Mouse (Mus musculus): ENCODE measurements around the gene Rps6kl1. TPM values are rescaled to one million over a fixed set of nuclear protein-coding genes. Genes with fewer than 3 reads are reported as not detected.

The Rps6kl1 gene
- polyA plus RNA-seq, 1 experiment from 2014 or later, result 3.4 TPM

DNA sequence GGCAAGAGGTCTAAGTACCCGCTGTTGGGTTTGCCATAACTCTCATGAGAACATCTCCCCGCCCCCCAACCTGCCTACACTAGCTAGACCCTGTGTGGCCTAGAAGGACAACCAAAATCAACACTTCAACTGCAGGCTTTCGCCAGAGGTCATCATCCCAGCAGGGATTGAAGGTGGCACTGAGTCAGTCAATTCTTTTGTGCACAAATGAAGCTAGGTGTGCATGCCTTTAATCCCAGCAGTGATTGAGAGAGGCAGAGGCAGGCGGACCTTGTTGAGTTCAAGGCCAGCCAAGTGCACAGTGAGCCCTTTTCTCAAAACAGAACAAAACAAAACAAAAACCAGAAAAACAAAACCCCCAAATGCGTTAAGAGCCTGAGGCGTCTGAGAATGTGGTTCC, 10.0 kb downstream of the Rps6kl1 start:
- no peak for DNase-seq (ENCODE audit: low spot score)

DNA sequence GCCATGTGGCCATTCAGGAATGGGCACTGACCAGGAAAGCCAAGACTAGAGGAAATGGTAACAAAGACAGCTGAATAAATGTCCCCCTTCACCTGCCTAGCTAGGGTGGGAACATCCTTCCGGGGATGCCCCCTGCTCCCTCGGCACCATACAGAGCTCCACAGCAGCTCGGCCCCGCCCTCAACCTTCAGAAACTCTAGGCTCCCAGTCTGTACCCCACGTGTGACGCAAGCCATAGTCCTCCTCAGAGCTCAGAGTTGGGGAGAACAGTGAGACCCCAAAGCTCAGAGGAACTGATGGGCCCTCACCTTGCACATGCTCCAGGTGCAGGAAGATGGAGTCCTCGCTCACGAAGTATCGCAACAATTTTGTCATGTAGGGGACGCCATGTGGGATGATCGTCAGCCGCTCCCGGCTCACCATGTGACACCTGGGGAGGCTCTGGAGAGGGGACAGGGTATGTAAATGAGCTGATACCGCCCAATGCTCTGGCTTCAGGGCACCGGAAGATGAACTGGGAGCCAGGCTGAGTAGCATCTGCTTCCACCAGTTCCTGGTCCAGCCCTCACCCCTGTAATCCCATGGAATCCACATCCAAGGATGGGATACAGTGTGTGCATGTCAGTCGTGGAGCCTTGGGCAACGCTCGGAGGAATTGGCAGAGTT, 10.9 kb downstream of the Rps6kl1 start:
- no peak for DNase-seq (ENCODE audit: low spot score)

DNA sequence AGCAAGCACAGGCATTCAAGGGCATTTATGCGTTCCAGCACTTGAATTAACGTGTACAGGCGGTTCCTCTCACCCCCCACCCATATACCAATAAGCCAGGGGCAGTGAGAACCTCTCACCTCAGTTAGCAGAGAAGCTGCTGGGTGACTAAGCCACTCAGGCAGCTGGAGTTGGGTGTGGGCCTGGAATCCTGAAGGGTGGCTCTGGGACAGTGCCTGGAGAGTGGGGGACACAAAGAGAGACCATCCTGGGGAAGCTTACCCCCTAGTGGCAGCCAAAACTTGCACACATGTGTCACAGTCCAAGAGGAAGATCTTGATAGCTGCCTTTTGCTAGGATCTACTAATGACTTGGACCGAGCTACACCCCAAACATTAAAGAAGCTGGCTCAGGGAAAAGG, 14.4 kb downstream of the Rps6kl1 start:
- no peak for DNase-seq (ENCODE audit: low spot score)

DNA sequence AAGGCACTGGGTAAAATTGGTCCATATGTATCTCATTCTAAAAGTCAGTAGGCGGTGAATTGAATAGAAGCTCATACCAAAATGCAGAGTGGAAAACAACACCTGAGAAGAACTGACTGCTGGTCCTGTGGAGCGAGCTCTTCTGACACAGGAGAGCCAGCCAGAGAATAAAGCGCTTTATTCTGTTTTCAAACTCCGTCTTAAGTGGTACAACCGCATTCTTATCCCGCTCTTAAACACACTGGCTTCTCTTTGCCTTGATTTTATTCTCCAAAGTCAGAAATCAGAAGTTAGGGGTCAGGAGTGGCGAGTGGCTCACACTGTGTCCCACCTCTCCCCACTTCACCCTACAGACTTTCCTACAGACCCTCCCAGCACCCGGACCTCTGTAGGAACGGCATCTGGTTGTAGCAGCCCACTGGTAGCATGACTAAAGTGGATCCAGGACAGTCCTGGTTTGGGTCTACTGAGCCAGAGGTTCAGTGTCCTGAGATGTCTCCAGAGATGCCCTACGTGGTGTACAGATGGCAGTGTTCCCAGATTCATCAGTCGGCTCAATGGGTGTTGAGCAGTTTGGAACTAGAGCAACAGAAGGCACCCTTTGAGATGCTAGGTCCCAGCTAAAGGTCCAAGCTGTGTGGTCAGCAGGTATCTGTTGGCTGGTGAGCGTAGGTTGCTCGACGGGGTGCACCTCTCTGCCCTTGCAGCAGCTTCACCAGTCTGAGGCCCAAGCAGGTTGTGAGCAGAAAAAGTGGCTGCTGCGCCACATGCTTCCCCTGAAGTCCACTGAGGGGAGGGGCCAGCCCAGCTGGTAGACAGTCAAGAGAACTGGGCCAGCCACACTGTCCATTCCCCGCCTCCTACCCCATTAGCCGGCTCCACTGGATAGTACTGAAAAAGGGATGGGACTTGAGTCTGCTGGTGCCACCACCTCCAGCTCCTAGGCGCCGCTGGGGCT, 15.3 kb downstream of the Rps6kl1 start:
- no peak for DNase-seq (ENCODE audit: low spot score)

DNA sequence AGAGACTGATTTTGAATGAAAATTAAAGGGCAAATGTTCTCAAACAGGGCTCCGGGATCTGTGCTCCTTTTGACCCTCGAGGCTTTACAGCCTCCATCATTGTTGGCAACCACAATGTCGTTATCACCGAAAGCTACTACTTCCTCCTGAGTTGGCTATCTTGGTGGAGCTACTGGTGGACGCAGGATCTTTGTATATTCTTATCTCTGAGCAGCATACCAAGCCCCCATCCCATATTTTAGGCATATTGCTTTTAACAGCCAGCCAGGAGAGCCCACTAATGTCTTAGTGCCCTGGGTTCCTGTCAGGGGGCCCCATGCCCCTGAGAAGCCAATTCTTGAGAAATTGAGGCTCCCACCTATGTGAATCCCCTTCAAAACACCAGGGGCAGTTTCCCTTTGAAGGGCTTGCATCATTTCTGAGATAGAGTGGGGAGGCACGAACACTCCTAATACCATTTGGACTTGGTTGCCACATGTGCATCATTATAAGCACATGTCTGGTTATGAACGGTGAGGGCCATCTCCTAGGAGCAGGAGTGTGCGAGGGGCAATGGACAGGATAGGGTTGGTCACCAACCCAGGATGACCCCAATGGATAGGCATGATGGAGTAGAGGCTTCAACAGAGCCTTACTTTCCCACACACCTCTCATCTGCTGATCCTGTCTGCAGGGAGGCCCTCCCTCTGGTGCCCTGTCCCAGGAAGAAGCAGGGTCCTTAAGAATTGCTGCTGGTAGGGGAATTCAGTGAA, 16.8 kb downstream of the Rps6kl1 start:
- no peak for DNase-seq (ENCODE audit: low spot score)

DNA sequence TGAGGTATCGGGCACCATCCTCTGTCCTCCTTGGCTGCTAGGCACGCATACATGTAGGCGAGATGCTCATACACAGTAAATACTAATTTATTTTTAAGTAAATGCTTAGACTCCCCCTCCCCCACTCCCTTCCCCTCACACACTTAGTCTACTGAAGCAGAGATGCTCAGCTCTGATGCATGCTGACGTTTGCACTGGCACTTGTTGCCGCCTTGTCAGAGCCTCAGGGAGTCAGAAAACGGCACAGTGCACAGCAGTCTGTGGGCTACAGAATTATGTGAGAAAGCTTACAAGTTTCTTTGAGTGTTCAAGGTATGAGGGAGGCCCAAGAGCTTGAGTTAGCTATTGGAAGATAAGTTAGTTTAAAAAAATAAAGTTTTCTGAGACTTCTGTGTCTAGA, 19.7 kb downstream of the Rps6kl1 start:
- no peak for DNase-seq (ENCODE audit: low spot score)

DNA sequence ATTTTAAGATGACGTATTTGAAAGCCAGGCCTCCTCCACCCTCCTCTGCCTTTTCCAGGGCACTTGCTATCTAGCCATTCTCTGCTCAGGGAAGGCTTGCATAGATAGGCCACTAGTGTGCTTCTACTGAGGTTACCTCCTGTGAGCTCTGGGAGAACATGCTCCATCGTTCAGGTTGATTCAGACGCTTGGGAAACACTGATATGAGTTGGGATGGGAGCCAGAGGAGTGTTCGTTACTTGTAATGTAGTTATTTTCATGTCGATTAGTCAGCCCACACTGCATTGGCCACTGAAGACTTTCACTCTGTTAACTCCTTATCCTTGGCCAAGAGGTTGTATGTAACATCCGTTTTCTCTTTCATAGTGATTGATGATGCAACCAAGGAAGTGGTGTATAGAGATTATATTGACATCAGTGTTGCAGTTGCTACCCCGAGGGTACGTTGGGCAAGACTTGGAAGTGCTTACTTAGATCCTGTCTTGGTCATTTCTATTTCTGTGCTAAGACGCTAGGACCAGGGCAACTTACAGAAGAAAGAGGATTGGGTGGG, 21.6 kb downstream of the Rps6kl1 start:
- DNase-seq (ENCODE audit: low spot score), result no peak

DNA sequence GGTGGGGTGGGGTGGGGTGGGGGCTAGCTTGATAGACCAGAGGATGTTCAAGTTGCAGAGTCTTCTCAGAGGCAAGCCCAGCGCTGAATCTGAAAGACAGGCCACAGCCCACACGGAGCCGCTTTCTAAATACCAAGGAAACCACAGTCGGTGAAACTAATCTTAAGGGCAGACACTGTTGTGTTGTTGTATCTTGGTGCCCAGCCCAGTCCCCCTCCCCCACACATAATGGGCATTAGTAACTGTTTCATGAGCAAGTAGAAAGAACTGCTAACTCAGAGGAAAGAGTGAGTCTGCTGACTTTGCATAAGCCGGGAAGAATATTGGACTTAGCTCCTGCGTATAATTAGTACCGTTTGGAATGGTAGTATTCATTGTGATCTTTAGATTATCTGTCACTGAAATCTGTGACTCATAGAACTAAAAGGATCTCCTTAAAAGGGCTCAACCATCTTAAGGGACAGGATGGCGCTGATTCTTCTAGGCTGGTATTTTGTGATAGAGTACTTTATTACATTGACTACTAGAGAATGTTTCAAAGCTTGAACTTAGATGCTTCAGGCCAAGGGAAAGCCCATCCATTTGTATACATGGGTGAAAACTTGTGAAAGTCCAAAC, 24.0 kb downstream of the Rps6kl1 start:
- DNase-seq (ENCODE audit: low spot score), result no peak

DNA sequence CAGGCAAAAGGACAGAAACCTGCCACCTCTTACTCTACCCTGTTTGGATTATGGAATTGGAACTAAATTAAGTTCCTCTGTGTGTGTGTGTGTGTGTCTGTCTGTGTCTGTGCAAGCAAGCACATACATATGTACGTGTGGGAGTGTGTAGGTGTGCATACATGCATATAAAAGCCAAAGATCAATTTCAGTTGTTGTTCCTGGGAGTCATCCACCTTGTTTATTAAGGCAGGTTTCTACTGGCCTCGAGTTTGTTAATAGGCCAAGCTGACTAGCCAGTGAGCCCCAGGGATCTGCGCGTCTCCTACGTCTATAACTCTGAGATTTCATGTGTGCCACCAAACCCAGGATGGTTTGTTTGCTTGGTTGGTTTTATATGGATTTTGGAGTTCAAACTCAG, 26.3 kb downstream of the Rps6kl1 start:
- no peak for DNase-seq (ENCODE audit: low spot score)

DNA sequence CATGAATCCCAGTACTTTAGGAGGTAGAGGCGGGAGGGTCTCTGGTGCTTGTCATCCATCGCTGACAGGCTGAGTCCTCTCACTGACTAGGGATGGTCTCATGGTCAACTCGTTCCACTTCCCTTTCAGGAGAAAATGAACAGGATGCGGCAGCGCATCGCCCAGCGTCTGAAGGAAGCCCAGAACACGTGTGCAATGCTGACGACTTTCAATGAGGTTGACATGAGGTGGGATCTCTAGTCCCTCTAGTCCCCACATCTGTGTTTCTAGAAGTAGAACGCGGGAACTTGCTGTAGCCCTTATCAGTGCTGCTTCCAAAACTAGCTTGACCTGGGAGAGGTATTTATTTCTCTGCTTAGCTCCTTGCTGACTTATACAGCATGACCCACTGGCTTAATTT, 27.4 kb downstream of the Rps6kl1 start:
- peak; percentile 34 for DNase-seq (ENCODE audit: low spot score)

DNA sequence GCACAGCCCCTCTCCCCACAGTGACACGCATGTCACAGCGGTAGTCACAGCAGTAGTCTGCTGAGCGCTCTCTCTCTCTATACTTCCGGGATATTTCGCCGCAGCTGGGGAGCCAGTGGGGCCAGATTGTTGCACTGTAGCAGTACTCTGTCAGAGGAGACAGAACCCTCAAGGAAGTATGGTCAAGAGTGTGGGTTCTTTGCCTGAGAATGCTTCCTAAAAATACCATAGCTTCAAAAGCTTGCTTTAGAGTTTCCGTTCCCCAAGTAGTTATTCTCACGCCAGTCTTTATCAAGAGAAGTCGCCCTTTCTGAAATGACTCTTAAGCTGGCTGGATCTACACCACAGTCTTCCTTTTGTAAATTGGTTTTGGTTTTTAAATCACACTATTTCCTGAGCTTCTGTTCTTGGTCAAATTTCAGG, 27.9 kb downstream of the Rps6kl1 start:
- peak; percentile 81 for DNase-seq (ENCODE audit: low spot score)

DNA sequence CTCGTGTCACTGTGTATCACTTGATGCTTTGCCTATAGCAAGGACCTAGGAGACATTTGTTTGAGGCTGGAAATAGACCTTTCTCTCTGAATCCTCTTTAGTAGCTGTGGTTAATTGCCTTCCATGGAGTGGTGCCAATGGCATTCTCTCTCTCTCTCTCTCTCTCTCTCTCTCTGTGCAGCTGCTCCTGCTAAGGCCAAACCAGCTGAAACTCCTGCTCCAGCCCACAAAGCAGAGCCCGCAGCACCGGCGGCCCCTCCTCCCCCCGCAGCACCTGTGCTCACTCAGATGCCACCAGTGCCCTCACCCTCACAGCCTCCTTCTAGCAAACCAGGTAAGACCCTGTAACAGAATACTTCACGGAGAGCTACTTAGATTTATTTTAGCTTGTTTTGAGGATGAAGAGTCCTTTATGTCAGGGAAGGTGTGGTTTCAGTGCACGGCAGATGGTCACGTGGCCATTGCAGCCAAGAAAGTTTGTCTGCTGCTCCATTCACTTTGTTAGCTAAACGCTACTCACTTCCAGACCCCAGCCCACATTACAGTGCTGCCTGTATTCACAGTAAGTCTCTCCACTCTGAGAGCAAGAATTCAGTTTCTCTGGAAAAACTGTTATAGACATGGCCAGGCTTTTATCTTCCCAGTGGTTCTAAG, 29.1 kb downstream of the Rps6kl1 start:
- peak; percentile 55 for DNase-seq (ENCODE audit: low spot score)

DNA sequence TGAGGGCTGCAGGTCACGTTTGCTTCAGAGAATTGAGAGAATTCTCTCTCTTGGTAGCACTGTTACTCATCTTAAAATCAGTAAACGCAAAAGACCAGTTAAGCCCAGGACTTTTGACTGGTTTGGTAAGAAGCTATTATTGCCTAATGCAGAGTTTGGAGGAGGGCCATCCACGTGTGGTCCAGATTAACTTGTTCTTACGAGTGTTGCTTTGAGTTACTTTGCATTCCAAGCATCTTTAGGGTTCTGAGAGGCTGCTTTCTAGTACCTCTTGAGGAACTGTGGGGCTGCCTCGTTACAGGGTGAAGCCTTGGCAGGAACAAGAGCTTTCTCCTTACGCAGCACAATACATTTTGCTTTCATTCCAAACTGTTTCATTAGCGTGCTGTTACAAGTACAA, 35.4 kb downstream of the Rps6kl1 start:
- no peak for DNase-seq (ENCODE audit: low spot score)

DNA sequence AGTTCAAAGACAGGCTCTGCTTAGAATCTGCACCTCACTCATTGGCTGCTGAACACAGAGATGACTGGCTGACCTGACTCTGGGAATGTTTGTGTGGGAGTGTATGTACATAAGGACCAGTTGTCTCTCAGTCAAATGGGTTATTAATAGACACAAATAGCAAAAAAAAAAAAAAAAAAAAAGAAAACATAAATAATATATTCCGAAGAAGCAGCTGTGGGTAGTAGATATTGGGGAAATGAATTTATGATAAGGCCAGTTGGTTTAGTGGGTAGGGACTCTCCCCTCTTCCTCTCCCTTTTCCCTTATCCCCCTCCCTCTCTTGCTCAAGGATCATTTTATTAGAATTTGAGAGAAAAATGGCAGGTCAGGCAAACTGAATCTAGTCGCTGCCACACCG, 37.1 kb downstream of the Rps6kl1 start:
- DNase-seq (ENCODE audit: low spot score), result no peak

DNA sequence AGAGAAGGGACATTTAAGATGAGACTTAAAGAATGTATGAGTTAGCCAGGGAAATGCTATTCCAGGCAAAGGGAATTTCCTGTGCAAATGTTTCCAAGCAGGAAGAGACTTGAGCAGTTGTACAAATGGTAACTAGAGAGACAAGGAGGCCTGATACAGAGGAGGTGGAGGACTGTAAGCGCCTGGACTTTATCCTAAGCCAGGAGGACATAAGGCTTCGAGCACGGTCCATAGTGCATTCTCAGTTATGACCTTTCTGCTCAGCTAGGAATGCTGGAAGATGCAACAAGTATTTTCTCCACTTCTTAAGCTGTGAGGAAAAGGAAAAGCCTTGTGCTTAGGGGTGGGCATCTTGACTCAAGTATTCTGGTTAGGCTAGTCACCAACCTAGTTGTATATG, 37.7 kb downstream of the Rps6kl1 start:
- DNase-seq (ENCODE audit: low spot score), result no peak

DNA sequence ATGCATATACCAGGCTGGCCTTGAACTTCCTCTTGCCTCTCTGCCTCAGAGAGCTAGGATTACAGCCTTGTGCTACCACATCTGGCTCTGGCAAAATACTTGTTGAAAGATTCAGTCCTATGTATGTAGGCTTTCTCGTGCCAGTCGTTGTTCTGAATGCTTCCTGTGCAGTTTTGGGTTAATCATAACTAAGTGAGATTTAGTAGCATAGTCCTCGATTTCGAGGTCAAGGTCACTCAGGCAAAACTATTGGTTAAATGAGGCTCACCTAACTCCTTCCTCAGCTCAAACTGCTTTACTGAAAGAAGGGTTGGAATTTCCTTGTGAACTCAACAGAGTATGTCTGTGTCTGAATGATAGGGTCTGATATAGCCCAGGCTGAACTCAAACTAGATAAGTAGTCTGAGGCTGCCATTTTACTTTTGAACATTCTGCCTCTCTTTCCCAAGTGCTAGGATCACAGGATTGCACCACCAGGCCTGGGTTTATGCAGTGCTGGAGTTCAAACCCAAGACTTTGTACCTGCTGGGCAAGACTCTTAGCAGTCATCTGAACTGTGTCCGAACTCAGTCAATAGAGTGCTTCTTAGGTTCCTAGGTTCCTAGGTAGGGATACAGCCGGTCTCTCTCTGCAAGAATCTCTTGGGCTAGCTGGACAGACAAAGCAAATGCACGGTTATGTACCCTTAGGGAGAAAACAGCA, 38.4 kb downstream of the Rps6kl1 start:
- DNase-seq (ENCODE audit: low spot score), result no peak

DNA sequence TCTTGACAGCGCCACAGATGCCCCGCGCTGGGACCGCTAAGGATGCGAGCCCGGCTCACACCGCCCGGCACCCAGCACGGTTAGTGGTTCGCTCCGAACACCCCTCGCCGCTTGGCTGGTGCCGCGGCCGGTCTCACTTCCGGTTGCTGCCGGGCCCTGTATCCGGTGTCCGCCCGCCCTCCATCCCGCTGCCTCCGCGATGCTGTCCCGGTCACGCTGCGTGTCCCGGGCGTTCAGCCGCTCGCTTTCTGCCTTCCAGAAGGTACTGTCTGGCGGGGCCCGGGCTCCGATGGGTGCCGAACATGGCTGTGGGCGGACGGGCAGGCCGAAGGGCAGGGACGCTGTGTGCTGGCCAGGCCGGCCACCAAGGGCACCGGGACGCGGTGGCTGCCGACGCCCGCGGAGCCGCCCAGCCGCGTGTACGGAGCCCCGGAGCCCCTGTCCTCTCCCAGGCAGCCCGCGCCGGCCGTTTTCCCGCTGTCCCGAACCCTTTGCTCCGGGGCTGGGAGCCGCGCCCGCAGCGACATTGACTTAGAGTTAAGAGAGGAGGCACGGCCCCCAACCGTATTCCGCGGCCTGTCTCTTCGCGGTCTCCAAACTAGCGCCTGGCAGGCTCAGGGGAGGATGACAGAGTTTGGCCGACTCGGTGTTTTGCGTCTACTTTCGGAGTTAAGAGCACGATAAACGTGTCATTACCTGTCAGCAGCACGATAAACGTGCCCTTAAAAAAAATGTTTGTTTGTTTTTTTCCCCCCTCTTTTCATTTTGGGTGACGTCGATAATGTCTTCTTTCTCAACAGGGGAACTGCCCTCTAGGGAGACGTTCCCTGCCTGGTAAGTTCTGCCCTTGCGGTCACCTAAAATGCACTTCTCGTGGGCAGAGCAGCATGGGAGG, 40.1 kb downstream of the Rps6kl1 start, which contains the start of the genes Prox2 and Dlst:
Gene Prox2 (minus strand): TSS at position 62 of the 895 bp plus-strand sequence.
Gene Dlst (plus strand): TSS at position 136 of the 895 bp plus-strand sequence.
- DNase-seq (ENCODE audit: low spot score), result peak; percentile 81

DNA sequence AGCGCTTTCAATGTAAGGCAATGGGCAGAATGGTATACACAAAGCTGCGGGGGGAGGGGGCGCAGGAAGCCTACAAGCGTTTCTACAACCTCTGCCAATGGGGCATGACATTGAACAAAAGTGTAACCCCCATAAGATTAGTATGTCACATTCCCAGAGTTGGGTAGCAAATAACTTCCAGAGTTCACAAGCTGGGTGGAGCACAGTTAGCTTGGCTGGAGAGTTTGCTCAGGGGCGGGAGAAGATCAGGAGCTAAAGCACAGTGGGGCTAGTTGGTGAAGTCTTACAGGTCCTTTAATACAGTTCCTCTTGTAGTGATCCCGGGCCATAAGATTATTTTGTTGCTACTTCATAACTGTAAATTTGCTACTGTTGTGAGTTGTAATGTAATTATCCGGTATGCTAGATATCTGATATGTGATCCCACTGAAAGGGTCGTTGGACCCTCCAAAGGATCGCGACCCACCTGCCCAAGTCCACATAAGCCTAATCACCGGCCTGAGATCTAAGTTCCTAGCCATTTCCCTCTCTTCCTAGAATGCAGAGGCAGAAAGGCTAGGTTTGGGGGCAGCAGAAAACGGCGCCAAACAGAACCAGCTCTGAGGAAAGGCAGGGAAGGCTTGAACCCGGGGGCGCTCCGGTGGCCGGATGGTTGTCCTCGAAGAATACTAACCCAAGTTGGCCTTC, 40.9 kb downstream of the Rps6kl1 start:
- no peak for DNase-seq (ENCODE audit: low spot score)

Measured in thymus, postnatal 0 days (tissue).